ENCODE assay signal across 8 mouse cellular contexts in genomic region chr13:83654889-83655769, GRCm38 (mm10).
DNase-seq lines count a peak whose midpoint lies in the region; ATAC-seq lines count a peak whose summit lies in the region.

No protein-coding gene starts in this region.

- no peak overlapping the region for H3K4me3 ChIP-seq in embryonic facial prominence, embryonic 14.5 days (ENCODE audit: low read depth, low read length)
- H3K4me3 ChIP-seq in kidney, embryonic 16.5 days (ENCODE audit: low read length): no peak overlapping the region

- H3K27ac ChIP-seq in embryonic facial prominence, embryonic 14.5 days (replicated peaks; ENCODE audit: low read depth, low read length): no peak overlapping the region
- no peak overlapping the region for H3K27ac ChIP-seq in kidney, embryonic 16.5 days (ENCODE audit: low read length)

- DNase-seq in A20 (ENCODE audit: low read depth, low spot score) (peak; percentile 79), liver (peak; percentile 81)
- DNase-seq in adrenal gland, postnatal 36 days: peak; percentile 86 to 88
- DNase-seq in embryonic facial prominence, embryonic 14.5 days (ENCODE audit: low spot score): peak; percentile 91
- peak; percentile 40 to 79 for DNase-seq in heart, adult 9 months (ENCODE audit: low spot score in 2 of 2)
- peak; percentile 75 for DNase-seq in naive thymus-derived CD4-positive, alpha-beta T cell, adult 2 months (ENCODE audit: low read depth)
- DNase-seq in splenic B cell, adult 2 months (ENCODE audit: low read depth, low spot score): peak; percentile 90

- peak; percentile 59 for ATAC-seq in embryonic facial prominence, embryonic 14.5 days (ENCODE audit: low read depth)
- 0 out of 2 replicates have a peak, but pooled peaks have one; percentile 65 for ATAC-seq in kidney, embryonic 16.5 days (ENCODE audit: low FRiP score, low TSS enrichment)

- H3K36me3 ChIP-seq in embryonic facial prominence, embryonic 14.5 days (ENCODE audit: control insufficient read depth, insufficient read depth, low read length): no peaks in the 10 kb centered on the region; the same call in 1 of the 2 replicates
- no peaks in the 10 kb centered on the region for H3K36me3 ChIP-seq in kidney, embryonic 16.5 days (ENCODE audit: insufficient read depth, low read length)
- peaks cover 36% of the 10 kb centered on the region for H3K36me3 ChIP-seq in splenic B cell, adult 2 months (ENCODE audit: control insufficient read depth, insufficient read depth, low read length, poor library complexity, severe bottlenecking)

- 37% methylated on average over 8 of the region's 8 CpGs for WGBS in embryonic facial prominence, embryonic 14.5 days
- 44% methylated on average over 8 of the region's 8 CpGs for WGBS in kidney, embryonic 16.5 days

- H3K4me1 ChIP-seq in embryonic facial prominence, embryonic 14.5 days (ENCODE audit: control insufficient read depth, insufficient read depth, low read length): no peaks in the 10 kb centered on the region
- H3K4me1 ChIP-seq in kidney, embryonic 16.5 days (ENCODE audit: insufficient read depth, low read length): no peaks in the 10 kb centered on the region

- H3K27me3 ChIP-seq in embryonic facial prominence, embryonic 14.5 days (replicated peaks; ENCODE audit: control insufficient read depth, insufficient read depth, low read length): no peaks in the 10 kb centered on the region
- no peaks in the 10 kb centered on the region for H3K27me3 ChIP-seq in kidney, embryonic 16.5 days (ENCODE audit: insufficient read depth, low read length)
- H3K27me3 ChIP-seq in splenic B cell, adult 2 months (ENCODE audit: control insufficient read depth, insufficient read depth, low read length, poor library complexity, severe bottlenecking): no peaks in the 10 kb centered on the region

- no peak overlapping the region for H3K4me2 ChIP-seq in embryonic facial prominence, embryonic 14.5 days (ENCODE audit: low read depth, low read length)
- no peak overlapping the region for H3K4me2 ChIP-seq in kidney, embryonic 16.5 days (replicated peaks; ENCODE audit: low read depth, low read length)

- H3K9me3 ChIP-seq in embryonic facial prominence, embryonic 14.5 days (ENCODE audit: control insufficient read depth, low read length): no peaks in the 10 kb centered on the region
- H3K9me3 ChIP-seq in kidney, embryonic 16.5 days (ENCODE audit: low read length): no peaks in the 10 kb centered on the region

- H3K9ac ChIP-seq in embryonic facial prominence, embryonic 14.5 days (ENCODE audit: low read depth, low read length): no peak overlapping the region
- H3K9ac ChIP-seq in kidney, embryonic 16.5 days (replicated peaks; ENCODE audit: low read length): no peak overlapping the region
